Mouse (Mus musculus) heart, postnatal 0 days (tissue): ENCODE measurements around the gene Dnmt3b.

Experiments
- CTCF ChIP-seq: IDR thresholded peaks from 2 replicates; pipeline ENCODE4 v1.5.1; 2016; ENCODE audit warnings: antibody characterized with exemption, control low read depth, low read depth
- EP300 ChIP-seq: IDR thresholded peaks from 2 replicates; pipeline ENCODE4 v1.6.1; 2016; ENCODE audit warnings: antibody characterized with exemption, low read depth

DNA sequence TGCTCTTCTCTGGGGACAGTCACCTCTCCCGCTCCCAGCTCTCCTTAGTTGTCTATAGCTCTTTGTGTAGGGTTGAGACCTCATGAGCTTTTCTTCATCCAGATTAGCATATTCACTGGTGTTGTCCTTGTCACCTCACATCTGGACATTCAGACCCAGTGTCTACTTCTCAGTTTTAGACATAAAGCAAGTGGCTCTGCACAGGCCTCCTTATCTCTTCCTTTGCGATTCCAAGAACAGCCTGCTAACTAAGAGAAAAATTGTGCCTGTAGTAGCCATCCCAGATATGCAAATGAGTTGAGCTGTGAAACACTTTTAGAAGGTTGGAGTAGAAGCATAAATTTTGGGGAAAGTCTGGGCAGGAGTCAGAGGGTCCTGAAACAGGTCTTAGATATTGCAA is 75.2 kb downstream of the Dnmt3b start:
- TF ChIP-seq CTCF: no peak
- TF ChIP-seq EP300: no peak
